Mouse (Mus musculus) kidney, embryonic 14.5 days (tissue): ENCODE results near the gene Hmcn2. TPM values are rescaled to one million over a fixed set of nuclear protein-coding genes. Genes with fewer than 3 reads are reported as not detected.

Source experiments
- ATAC-seq: fragments of 200-750 bp; cut with Nextera tagmentation; 2 replicates; pipeline ENCODE4 v1.8.0; 2017; ENCODE audit warnings: moderate number of reproducible peaks, mild to moderate bottlenecking, moderate TSS enrichment, moderate library complexity; ENCODE audit not compliant: low FRiP score, low TSS enrichment
- H3K27ac ChIP-seq: fragments of 300-500 bp; sonication (generic); 2 replicates; pipeline ENCODE4 v1.5.1; 2014; ENCODE audit warnings: low read depth, mild to moderate bottlenecking, low read length, moderate library complexity, mixed read lengths
- H3K27me3 ChIP-seq: fragments of 300-500 bp; sonication (generic); 2 replicates; pipeline ENCODE4 v1.6.1; 2014; ENCODE audit warnings: mild to moderate bottlenecking, low read length; ENCODE audit not compliant: control insufficient read depth, insufficient read depth
- H3K36me3 ChIP-seq: fragments of 300-500 bp; sonication (generic); 2 replicates; pipeline ENCODE4 v1.6.1; 2014; ENCODE audit warnings: low read length, mixed read lengths; ENCODE audit not compliant: control insufficient read depth, insufficient read depth
- H3K4me1 ChIP-seq: fragments of 300-500 bp; sonication (generic); 2 replicates; pipeline ENCODE4 v1.6.1; 2014; ENCODE audit warnings: low read length, mixed read lengths; ENCODE audit not compliant: control insufficient read depth, insufficient read depth
- H3K4me2 ChIP-seq: fragments of 300-500 bp; sonication (generic); replicated peaks from 2 replicates; pipeline ENCODE4 v1.6.1; 2014; ENCODE audit warnings: low read depth, mild to moderate bottlenecking, low read length
- H3K4me3 ChIP-seq: fragments of 300-500 bp; sonication (generic); 2 replicates; pipeline ENCODE4 v1.5.1; 2014; ENCODE audit warnings: mild to moderate bottlenecking, low read length
- H3K9ac ChIP-seq: fragments of 300-500 bp; sonication (generic); 2 replicates; pipeline ENCODE4 v1.6.1; 2014; ENCODE audit warnings: low read depth, mild to moderate bottlenecking, low read length, moderate library complexity
- H3K9me3 ChIP-seq: fragments of 300-500 bp; sonication (generic); 2 replicates; pipeline ENCODE4 v1.6.1; 2016; ENCODE audit warnings: low read length; ENCODE audit not compliant: control insufficient read depth
- WGBS: fragments of 180-500 bp; shearing (Covaris S2); extraction: QIAGEN DNeasy Blood & Tissue Kit; methylation state at CpG from one replicate; pipeline ENCODE4 v1.1.7; 2014; 5-methylcytosine and 5-hydroxymethylcytosine counted together
- polyA plus RNA-seq: library from polyadenylated mRNA; unstranded; fragments of >200 nt; fragmentation: Nextera tagmentation; extraction: Ambion mirVana; gene quantifications from 2 replicates; pipeline ENCODE4 v1.2.1, GENCODE M21; 2014

The Hmcn2 gene
- polyA plus RNA-seq, 1 experiment from 2014 or later, result not detected

- Histone ChIP-seq H3K36me3 (no peaks in the 10 kb centered on the region), H3K27ac (no peak overlapping the region), H3K4me2 (no peak overlapping the region), H3K4me1 (peaks cover 13% of the 10 kb centered on the region; the same call in 1 of the 2 replicates), H3K9ac (no peak overlapping the region), H3K27me3 (no peaks in the 10 kb centered on the region), H3K4me3 (no peak overlapping the region), H3K9me3 (no peaks in the 10 kb centered on the region)
- 94% methylated on average over 4 of the region's 4 CpGs for WGBS
- no peak for ATAC-seq
Measured at GRCm38 (mm10) chr2:31449902-31450301, 135.7 kb downstream of the Hmcn2 start.

GRCm38 (mm10) chr2:31450661-31451060 lies 136.4 kb downstream of the Hmcn2 start:
- ATAC-seq, result no peak

GRCm38 (mm10) chr2:31451530-31451929 lies 137.3 kb downstream of the Hmcn2 start:
- 74% methylated on average over 1 of the region's 1 CpGs for WGBS
- Histone ChIP-seq H3K4me2 (no peak overlapping the region), H3K9ac (no peak overlapping the region), H3K4me3 (no peak overlapping the region), H3K27ac (no peak overlapping the region), H3K36me3 (no peaks in the 10 kb centered on the region), H3K27me3 (no peaks in the 10 kb centered on the region), H3K4me1 (peaks cover 13% of the 10 kb centered on the region; the same call in 1 of the 2 replicates), H3K9me3 (no peaks in the 10 kb centered on the region)
- no peak for ATAC-seq

More at GRCm38 (mm10) chr2:31450661-31451060, 136.4 kb downstream of the Hmcn2 start:
- Histone ChIP-seq H3K27me3 (no peaks in the 10 kb centered on the region), H3K9me3 (no peaks in the 10 kb centered on the region), H3K9ac (no peak overlapping the region), H3K4me1 (peaks cover 13% of the 10 kb centered on the region; the same call in 1 of the 2 replicates), H3K4me3 (no peak overlapping the region), H3K36me3 (no peaks in the 10 kb centered on the region), H3K27ac (no peak overlapping the region), H3K4me2 (no peak overlapping the region)
- WGBS, result 45% methylated on average over 3 of the region's 3 CpGs

- Histone ChIP-seq H3K27me3 (no peaks in the 10 kb centered on the region), H3K4me1 (peaks cover 13% of the 10 kb centered on the region; the same call in 1 of the 2 replicates), H3K9ac (no peak overlapping the region), H3K4me3 (no peak overlapping the region), H3K4me2 (no peak overlapping the region), H3K9me3 (no peaks in the 10 kb centered on the region), H3K36me3 (no peaks in the 10 kb centered on the region), H3K27ac (no peak overlapping the region)
- WGBS, result 86% methylated on average over 13 of the region's 13 CpGs
- ATAC-seq, result no peak
Measured at GRCm38 (mm10) chr2:31453011-31453410, 138.8 kb downstream of the Hmcn2 start.

- 37% methylated on average over 11 of the region's 11 CpGs for WGBS
- no peak overlapping the region for H3K27ac ChIP-seq
- no peaks in the 10 kb centered on the region for H3K36me3 ChIP-seq
- H3K4me3 ChIP-seq, result no peak overlapping the region
- no peak overlapping the region for H3K4me2 ChIP-seq
- H3K4me1 ChIP-seq, result peaks cover 13% of the 10 kb centered on the region; the same call in 1 of the 2 replicates
- peak; percentile 55; the same call in 1 of the 2 replicates for ATAC-seq
- H3K27me3 ChIP-seq, result peaks cover 2% of the 10 kb centered on the region; the same call in 1 of the 2 replicates
- H3K9ac ChIP-seq, result no peak overlapping the region
- H3K9me3 ChIP-seq, result no peaks in the 10 kb centered on the region
Measured at GRCm38 (mm10) chr2:31453559-31454177, 139.5 kb downstream of the Hmcn2 start.

- H3K9me3 ChIP-seq, result no peaks in the 10 kb centered on the region
- no peak overlapping the region for H3K27ac ChIP-seq
- no peak overlapping the region for H3K4me3 ChIP-seq
- no peaks in the 10 kb centered on the region for H3K36me3 ChIP-seq
- peaks cover 13% of the 10 kb centered on the region; the same call in 1 of the 2 replicates for H3K4me1 ChIP-seq
- ATAC-seq, result no peak
- WGBS, result 50% methylated on average over 8 of the region's 8 CpGs
- H3K9ac ChIP-seq, result no peak overlapping the region
- H3K4me2 ChIP-seq, result no peak overlapping the region
- peaks cover 6% of the 10 kb centered on the region; the same call in 1 of the 2 replicates for H3K27me3 ChIP-seq
Measured at GRCm38 (mm10) chr2:31454280-31454679, 140.1 kb downstream of the Hmcn2 start.

- WGBS, result 78% methylated on average over 7 of the region's 7 CpGs
- Histone ChIP-seq H3K9me3 (no peaks in the 10 kb centered on the region), H3K9ac (no peak overlapping the region), H3K4me1 (peaks cover 13% of the 10 kb centered on the region; the same call in 1 of the 2 replicates), H3K36me3 (no peaks in the 10 kb centered on the region), H3K27me3 (peaks cover 15% of the 10 kb centered on the region; the same call in 1 of the 2 replicates), H3K4me2 (no peak overlapping the region), H3K4me3 (no peak overlapping the region), H3K27ac (no peak overlapping the region)
- no peak for ATAC-seq
Measured at GRCm38 (mm10) chr2:31455418-31455817, 141.2 kb downstream of the Hmcn2 start.

GRCm38 (mm10) chr2:31458460-31458859 lies 144.2 kb downstream of the Hmcn2 start:
- 48% methylated on average over 5 of the region's 5 CpGs for WGBS
- H3K9ac ChIP-seq, result no peak overlapping the region
- peaks cover 9% of the 10 kb centered on the region; the same call in 1 of the 2 replicates for H3K4me1 ChIP-seq
- no peak overlapping the region for H3K27ac ChIP-seq
- H3K4me2 ChIP-seq, result no peak overlapping the region
- H3K36me3 ChIP-seq, result no peaks in the 10 kb centered on the region
- H3K9me3 ChIP-seq, result no peaks in the 10 kb centered on the region
- H3K4me3 ChIP-seq, result no peak overlapping the region
- no peak for ATAC-seq
- H3K27me3 ChIP-seq, result peaks cover 19% of the 10 kb centered on the region
